Mouse (Mus musculus) thymus, postnatal 10 days (tissue): ENCODE results near the gene Usp10.

Experiments used
- DNase-seq, 2 experiments: peaks; one replicate each; pipeline ENCODE4 v3.0.0; 2021; ENCODE audit warnings: low spot score in 2 of 2

Gene Usp10

DNA sequence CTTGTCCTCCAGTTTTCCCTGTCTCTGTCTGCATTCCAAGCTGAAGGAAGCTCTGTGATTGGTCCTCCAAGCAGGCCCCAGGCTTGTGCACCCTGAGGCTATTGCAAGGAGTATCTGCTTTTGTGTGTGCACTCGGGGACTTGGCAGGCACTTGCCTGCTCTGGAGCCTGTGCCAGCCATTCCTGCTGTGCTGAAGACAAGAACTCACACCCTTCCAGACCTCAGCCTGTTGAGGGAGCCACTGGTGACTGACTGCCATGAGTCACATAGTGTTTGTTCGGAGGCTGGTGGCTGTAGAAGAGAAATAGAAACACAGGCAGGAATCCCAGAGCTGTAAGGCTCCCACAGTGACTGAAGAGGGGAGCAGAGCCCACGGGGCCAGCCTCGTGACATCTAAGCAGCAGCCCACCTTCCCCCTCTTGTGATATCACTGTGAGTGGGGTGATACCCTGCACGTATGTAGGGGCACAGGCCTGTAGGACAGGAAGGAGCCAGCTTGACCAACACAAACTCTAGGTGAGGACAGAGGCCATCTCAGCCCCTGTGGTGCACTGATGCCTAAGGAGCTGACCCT lies 50.5 kb downstream of the Usp10 start:
- DNase-seq, result no peak

- DNase-seq, result no peak
Observed at GRCm38 (mm10) chr8:119964859-119965258, 54.7 kb downstream of the Usp10 start.

DNA sequence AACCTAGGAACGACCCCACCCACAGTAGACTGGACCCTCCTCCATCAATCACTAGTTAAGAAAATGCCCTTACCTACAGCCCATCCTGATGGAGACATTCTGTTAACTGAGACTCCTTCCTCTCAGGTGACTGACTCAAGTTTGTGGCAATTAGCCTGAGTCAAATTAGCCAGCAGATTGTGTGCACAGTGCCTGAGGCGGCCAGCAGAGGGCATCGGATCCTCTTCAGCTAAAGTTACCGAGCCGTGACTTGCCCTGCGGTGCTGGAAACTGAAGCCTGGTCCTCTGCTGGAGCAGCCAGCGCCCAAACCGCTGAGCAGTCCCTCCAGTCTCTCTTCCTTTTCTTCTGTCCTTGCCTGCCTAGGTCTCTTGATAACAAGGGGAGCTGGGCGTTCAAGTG lies 57.3 kb downstream of the Usp10 start:
- no peak for DNase-seq

- DNase-seq, result no peak
Observed at GRCm38 (mm10) chr8:119970169-119970568, 60.0 kb downstream of the Usp10 start.

GRCm38 (mm10) chr8:119972558-119972957 lies 62.4 kb downstream of the Usp10 start:
- DNase-seq, result peak; percentile 9 to 17

GRCm38 (mm10) chr8:119978770-119979381 lies 68.7 kb downstream of the Usp10 start:
- DNase-seq, result no peak

DNA sequence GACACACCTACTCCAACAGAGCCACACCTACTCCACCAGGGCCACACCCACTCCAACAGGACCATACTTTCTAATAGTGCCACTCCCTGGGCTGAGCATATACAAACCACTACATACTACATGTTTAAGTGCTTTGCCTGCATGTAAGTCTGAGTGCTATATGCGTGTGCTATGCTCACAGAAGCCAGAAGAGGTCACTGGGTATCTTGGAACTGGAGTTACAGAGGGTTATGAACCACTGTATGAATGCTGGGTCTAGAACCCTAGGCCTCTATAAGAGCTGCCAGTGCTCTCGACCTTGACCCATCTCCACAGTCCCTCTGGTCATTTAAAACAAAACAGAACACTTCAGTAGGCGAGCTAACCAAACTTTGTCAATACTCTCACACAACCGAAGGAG lies 71.1 kb downstream of the Usp10 start:
- DNase-seq, result no peak

DNA sequence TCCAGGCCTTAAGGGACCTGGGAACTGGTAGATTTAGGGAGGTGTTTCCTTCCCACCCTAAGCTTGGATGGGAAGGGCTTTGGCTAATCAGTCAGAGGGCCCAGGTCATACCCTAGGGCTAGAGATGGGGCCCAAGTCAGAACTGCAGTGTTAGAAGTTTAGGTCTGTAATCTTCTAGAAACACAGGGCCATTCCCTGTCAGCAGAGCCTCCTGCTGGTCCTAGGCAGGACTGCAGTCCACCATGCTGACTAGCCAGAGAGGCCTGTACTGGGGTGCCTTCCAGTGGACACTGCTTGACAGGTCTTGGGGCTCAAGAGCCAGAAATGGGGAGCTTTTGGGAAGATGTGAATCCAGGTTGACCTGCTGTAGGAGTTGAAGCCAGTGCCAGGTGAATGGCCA lies 73.9 kb downstream of the Usp10 start:
- DNase-seq, result peak in 1 of 2 experiments; percentile 33

DNA sequence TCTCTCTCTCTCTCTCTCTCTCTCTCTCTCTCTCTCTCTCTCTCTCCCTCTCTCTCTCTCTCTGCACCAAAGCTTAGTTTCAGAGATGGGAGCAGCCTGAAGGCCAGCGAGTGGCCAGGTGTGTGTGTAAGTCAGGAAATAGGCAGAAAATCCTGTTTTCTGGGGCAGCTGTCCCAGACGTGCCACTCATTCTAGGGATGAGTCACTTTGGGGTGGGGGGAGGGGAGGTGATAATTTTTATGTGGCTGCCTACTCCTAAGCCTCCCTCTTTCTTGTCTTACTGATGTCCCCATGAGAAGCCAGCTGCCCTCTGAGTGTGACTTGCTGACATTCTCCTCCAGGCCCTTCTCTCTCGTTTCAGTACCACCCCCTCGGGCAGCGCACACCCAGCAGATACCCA lies 76.0 kb downstream of the Usp10 start:
- DNase-seq, result no peak

DNA sequence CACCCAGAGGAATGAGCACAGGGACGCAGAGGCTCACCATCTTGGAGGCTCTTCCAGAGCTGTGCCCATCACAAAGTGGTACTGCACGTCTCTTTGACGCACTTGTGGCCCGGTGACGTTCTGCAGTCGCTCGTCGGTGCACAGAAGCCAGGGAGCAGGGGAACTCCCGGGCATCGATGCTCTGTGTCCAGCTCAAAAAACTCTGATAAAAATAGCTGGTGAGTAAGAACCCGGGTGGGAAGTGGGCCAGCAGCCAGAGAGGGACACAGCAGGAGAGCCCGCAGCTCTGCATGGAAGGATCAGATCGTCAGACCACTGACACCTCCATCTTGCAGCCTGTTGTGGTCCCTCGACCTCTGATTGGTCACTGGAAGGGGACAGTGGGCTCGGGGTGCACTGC lies 77.9 kb downstream of the Usp10 start:
- DNase-seq, result no peak

DNA sequence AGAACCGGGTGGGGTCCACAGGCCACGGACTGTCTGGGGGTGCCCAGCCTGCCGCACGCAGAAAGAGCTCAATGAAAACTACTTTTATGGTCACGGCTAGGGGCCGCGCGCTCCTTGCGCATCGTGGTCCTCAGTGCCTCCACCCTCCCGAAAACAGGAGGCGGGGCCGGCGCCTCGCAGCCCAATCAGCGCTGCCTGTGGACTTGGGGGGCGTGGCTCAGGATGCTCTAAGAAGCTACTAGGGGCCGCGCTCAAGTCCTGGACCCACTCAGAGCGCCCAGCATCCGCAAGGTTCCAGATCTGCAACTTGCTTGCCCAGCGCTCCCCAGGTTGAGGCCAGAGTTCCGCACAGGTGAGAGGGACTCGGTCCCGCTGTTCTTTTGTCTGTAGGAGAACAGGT lies 82.1 kb downstream of the Usp10 start, which contains the start of gene Crispld2:
Gene Crispld2, plus strand, starts transcription at position 190 of the 400 bp plus-strand sequence.
- DNase-seq, result peak; percentile 83 to 87

- no peak for DNase-seq
Observed at GRCm38 (mm10) chr8:119994114-119994513, 84.0 kb downstream of the Usp10 start.

DNA sequence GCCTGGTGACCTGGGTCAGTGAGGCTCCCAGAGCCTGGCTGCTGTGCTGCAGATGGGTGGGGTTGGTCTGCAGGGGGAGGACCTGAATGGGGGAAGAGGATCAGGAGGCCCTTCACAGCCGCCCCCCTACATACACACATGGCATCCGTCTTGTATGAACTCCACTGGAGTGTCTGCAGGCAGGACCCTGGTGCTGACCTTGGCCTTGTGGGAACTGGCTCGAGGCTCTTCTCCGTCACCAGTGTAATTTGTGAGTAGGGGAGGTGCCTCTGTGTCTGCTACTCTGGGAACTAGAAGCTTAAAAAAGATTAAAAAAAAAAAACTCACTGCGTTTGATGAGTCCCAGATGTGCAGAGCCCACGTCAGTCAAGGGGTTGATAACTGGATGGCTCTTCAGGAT lies 84.4 kb downstream of the Usp10 start:
- no peak for DNase-seq

DNA sequence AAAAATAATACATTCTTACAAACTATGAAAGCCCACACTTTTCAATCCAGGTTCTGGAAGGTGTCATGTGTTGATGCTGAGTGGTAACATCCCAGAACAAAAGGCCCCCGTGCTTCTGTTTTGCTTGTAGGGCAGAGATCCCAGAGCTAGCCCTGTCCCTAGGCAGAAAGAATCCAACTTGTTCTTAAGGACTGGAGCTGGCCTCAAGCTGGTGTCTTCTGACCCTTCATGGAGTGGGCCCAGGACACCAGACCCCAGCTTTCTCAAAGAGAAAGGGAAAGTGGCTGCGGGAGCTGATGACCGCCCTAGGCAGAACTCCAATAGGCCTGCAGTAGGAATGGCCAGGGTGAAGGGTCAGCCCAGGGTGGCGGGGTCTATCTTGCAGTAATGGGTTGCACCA lies 87.1 kb downstream of the Usp10 start:
- DNase-seq, result no peak

- DNase-seq, result no peak
Observed at GRCm38 (mm10) chr8:120000461-120000860, 90.3 kb downstream of the Usp10 start.

GRCm38 (mm10) chr8:120001712-120002111 lies 91.6 kb downstream of the Usp10 start:
- DNase-seq, result no peak

DNA sequence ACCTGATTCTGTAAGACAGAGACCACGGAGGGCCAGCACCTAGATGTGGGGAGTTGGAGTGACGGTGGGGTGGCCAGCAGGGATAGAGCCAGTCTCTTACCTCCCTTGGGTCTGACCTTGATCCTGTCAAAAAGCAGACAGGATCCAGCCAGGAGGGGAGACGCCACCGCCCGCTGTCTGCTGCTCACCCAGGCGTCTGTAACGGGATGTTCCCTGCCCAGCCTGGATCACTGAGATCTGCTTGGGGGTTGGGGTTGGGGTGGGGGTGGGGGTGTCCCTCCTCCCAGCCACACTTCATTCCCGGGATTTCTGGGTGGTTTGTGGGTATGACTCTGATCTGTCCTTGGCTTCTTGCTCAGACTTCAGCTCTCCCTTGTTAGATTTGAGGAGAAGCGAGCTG lies 92.2 kb downstream of the Usp10 start:
- DNase-seq, result no peak

DNA sequence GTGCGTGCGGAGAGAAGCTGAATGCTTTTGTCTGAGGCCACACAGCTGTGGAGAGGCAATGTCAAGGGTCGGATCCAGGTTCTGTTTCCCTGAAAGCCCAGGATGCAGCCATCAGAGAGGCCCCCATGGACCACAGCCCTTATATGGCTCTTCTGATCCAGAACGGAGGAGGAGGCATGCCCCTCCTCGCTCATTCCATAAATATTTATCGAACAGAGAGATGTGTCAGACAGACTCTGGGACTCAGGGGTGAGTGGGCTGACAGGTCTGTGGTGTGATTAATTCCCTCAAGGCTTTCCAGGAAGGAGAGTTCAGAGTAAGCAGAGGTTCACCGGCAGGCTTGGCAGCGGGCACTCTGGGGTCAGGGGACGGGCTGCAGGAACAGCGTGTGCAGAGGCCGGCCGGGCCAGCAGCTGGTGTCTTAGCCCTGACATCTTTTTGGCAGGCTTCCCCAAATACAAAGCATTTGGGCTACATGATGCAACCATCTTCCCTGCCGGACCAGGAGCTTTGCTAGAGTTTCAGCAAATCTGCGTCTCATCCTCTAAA lies 94.1 kb downstream of the Usp10 start:
- no peak for DNase-seq

- no peak for DNase-seq
Observed at GRCm38 (mm10) chr8:120004705-120005381, 94.7 kb downstream of the Usp10 start.

GRCm38 (mm10) chr8:120006645-120007160 lies 96.5 kb downstream of the Usp10 start:
- DNase-seq, result no peak
